Mouse (Mus musculus) cortical plate, adult 2 months (tissue): Measurements from ENCODE around the gene Hsph1.

Experiments used
- CTCF ChIP-seq: fragments of 200-500 bp; IDR thresholded peaks from 2 replicates; pipeline ENCODE4 v1.5.1; 2011; ENCODE audit warnings: mild to moderate bottlenecking, control low read depth, low read length; ENCODE audit not compliant: insufficient read depth; ENCODE audit errors: extremely low read depth
- POLR2A ChIP-seq: fragments of 200-500 bp; IDR thresholded peaks from 2 replicates; pipeline ENCODE4 v1.6.1; 2011; ENCODE audit warnings: mild to moderate bottlenecking, low read length, control low read depth; ENCODE audit not compliant: insufficient read depth; ENCODE audit errors: extremely low read depth

DNA sequence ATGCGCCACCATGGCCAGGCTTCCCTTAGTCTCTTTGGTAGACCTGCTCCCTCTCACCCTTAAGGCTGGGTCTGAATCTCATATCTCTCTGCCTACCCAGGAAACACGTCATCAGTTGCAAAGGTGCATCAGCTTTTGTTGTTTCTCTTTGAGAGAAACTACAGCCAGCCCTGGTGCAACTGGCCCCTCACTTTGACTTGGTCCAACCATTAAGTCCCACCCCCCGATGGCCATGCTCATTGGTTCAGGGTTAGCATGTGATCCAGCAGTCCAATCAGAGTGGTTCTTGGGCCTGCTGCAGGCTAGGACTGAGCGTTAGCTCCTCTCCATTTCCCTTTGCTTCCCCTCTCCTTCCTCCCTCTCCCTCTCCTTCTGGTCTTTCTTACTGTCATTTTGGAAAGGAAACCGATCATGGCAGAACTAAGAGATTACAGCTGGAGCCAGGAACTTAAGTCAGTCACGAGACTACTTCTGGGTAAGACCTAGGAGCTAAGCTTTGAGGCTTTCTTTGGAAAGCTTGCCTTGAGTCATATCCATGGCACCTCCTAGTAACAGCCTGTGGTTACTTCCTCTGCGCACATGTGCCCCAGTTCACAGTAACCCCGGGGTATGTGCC, 5.2 kb upstream of the Hsph1 start:
- no peak for TF ChIP-seq POLR2A
- TF ChIP-seq CTCF = no peak
